Mouse (Mus musculus): ENCODE data around the gene Pwwp2b.

Gene Pwwp2b

GRCm38 (mm10) chr7:139265634-139266033, 17.4 kb downstream of the Pwwp2b start:
- Histone ChIP-seq H3K27me3 (ENCODE audit: control insufficient read depth, insufficient read depth, low read length, poor library complexity, severe bottlenecking) (no peaks in the 10 kb centered on the region), H3K36me3 (ENCODE audit: control insufficient read depth, insufficient read depth, low read length, poor library complexity, severe bottlenecking) (no peaks in the 10 kb centered on the region)
- no peak for DNase-seq (ENCODE audit: low read depth, low spot score)

GRCm38 (mm10) chr7:139266431-139266830, 18.1 kb downstream of the Pwwp2b start:
- DNase-seq (ENCODE audit: low read depth, low spot score): no peak
- Histone ChIP-seq H3K36me3 (ENCODE audit: control insufficient read depth, insufficient read depth, low read length, poor library complexity, severe bottlenecking) (no peaks in the 10 kb centered on the region), H3K27me3 (ENCODE audit: control insufficient read depth, insufficient read depth, low read length, poor library complexity, severe bottlenecking) (no peaks in the 10 kb centered on the region)

- Histone ChIP-seq H3K27me3 (ENCODE audit: control insufficient read depth, insufficient read depth, low read length, poor library complexity, severe bottlenecking) (no peaks in the 10 kb centered on the region), H3K36me3 (ENCODE audit: control insufficient read depth, insufficient read depth, low read length, poor library complexity, severe bottlenecking) (no peaks in the 10 kb centered on the region)
- DNase-seq (ENCODE audit: low read depth, low spot score): no peak
Measured at GRCm38 (mm10) chr7:139266886-139267870, 18.9 kb downstream of the Pwwp2b start.

- Histone ChIP-seq H3K36me3 (ENCODE audit: control insufficient read depth, insufficient read depth, low read length, poor library complexity, severe bottlenecking) (no peaks in the 10 kb centered on the region), H3K27me3 (ENCODE audit: control insufficient read depth, insufficient read depth, low read length, poor library complexity, severe bottlenecking) (no peaks in the 10 kb centered on the region)
- no peak for DNase-seq (ENCODE audit: low read depth, low spot score)
Measured at GRCm38 (mm10) chr7:139270738-139271137, 22.5 kb downstream of the Pwwp2b start.

GRCm38 (mm10) chr7:139271871-139272270, 23.6 kb downstream of the Pwwp2b start:
- Histone ChIP-seq H3K27me3 (ENCODE audit: control insufficient read depth, insufficient read depth, low read length, poor library complexity, severe bottlenecking) (no peaks in the 10 kb centered on the region), H3K36me3 (ENCODE audit: control insufficient read depth, insufficient read depth, low read length, poor library complexity, severe bottlenecking) (no peaks in the 10 kb centered on the region)
- DNase-seq (ENCODE audit: low read depth, low spot score): no peak

GRCm38 (mm10) chr7:139272639-139273396, 24.5 kb downstream of the Pwwp2b start:
- DNase-seq (ENCODE audit: low read depth, low spot score): no peak
- H3K36me3 ChIP-seq (ENCODE audit: control insufficient read depth, insufficient read depth, low read length, poor library complexity, severe bottlenecking): no peaks in the 10 kb centered on the region
- no peaks in the 10 kb centered on the region for H3K27me3 ChIP-seq (ENCODE audit: control insufficient read depth, insufficient read depth, low read length, poor library complexity, severe bottlenecking)

GRCm38 (mm10) chr7:139273397-139273719, 25.1 kb downstream of the Pwwp2b start:
- Histone ChIP-seq H3K36me3 (ENCODE audit: control insufficient read depth, insufficient read depth, low read length, poor library complexity, severe bottlenecking) (no peaks in the 10 kb centered on the region), H3K27me3 (ENCODE audit: control insufficient read depth, insufficient read depth, low read length, poor library complexity, severe bottlenecking) (no peaks in the 10 kb centered on the region)
- DNase-seq (ENCODE audit: low read depth, low spot score): no peak

- DNase-seq (ENCODE audit: low read depth, low spot score): no peak
- H3K36me3 ChIP-seq (ENCODE audit: control insufficient read depth, insufficient read depth, low read length, poor library complexity, severe bottlenecking): no peaks in the 10 kb centered on the region
- H3K27me3 ChIP-seq (ENCODE audit: control insufficient read depth, insufficient read depth, low read length, poor library complexity, severe bottlenecking): no peaks in the 10 kb centered on the region
Measured at GRCm38 (mm10) chr7:139275586-139275985, 27.3 kb downstream of the Pwwp2b start.

- H3K27me3 ChIP-seq (ENCODE audit: control insufficient read depth, insufficient read depth, low read length, poor library complexity, severe bottlenecking): no peaks in the 10 kb centered on the region
- no peak for DNase-seq (ENCODE audit: low read depth, low spot score)
Measured at GRCm38 (mm10) chr7:139276150-139276549, 27.9 kb downstream of the Pwwp2b start.

GRCm38 (mm10) chr7:139277536-139277935, 29.3 kb downstream of the Pwwp2b start:
- DNase-seq (ENCODE audit: low read depth, low spot score): no peak
- Histone ChIP-seq H3K27me3 (ENCODE audit: control insufficient read depth, insufficient read depth, low read length, poor library complexity, severe bottlenecking) (no peaks in the 10 kb centered on the region), H3K36me3 (ENCODE audit: control insufficient read depth, insufficient read depth, low read length, poor library complexity, severe bottlenecking) (no peaks in the 10 kb centered on the region)

More at GRCm38 (mm10) chr7:139276150-139276549, 27.9 kb downstream of the Pwwp2b start:
- no peaks in the 10 kb centered on the region for H3K36me3 ChIP-seq (ENCODE audit: control insufficient read depth, insufficient read depth, low read length, poor library complexity, severe bottlenecking)

- no peaks in the 10 kb centered on the region for H3K36me3 ChIP-seq (ENCODE audit: control insufficient read depth, insufficient read depth, low read length, poor library complexity, severe bottlenecking)
- no peaks in the 10 kb centered on the region for H3K27me3 ChIP-seq (ENCODE audit: control insufficient read depth, insufficient read depth, low read length, poor library complexity, severe bottlenecking)
- no peak for DNase-seq (ENCODE audit: low read depth, low spot score)
Measured at GRCm38 (mm10) chr7:139279571-139279970, 31.3 kb downstream of the Pwwp2b start.

- H3K27me3 ChIP-seq (ENCODE audit: control insufficient read depth, insufficient read depth, low read length, poor library complexity, severe bottlenecking): no peaks in the 10 kb centered on the region
- H3K36me3 ChIP-seq (ENCODE audit: control insufficient read depth, insufficient read depth, low read length, poor library complexity, severe bottlenecking): no peaks in the 10 kb centered on the region
- DNase-seq (ENCODE audit: low read depth, low spot score): no peak
Measured at GRCm38 (mm10) chr7:139280044-139280443, 31.8 kb downstream of the Pwwp2b start.

- Histone ChIP-seq H3K36me3 (ENCODE audit: control insufficient read depth, insufficient read depth, low read length, poor library complexity, severe bottlenecking) (no peaks in the 10 kb centered on the region), H3K27me3 (ENCODE audit: control insufficient read depth, insufficient read depth, low read length, poor library complexity, severe bottlenecking) (no peaks in the 10 kb centered on the region)
- DNase-seq (ENCODE audit: low read depth, low spot score): no peak
Measured at GRCm38 (mm10) chr7:139281195-139281594, 32.9 kb downstream of the Pwwp2b start.

- DNase-seq (ENCODE audit: low read depth, low spot score): no peak
- no peaks in the 10 kb centered on the region for H3K27me3 ChIP-seq (ENCODE audit: control insufficient read depth, insufficient read depth, low read length, poor library complexity, severe bottlenecking)
- no peaks in the 10 kb centered on the region for H3K36me3 ChIP-seq (ENCODE audit: control insufficient read depth, insufficient read depth, low read length, poor library complexity, severe bottlenecking)
Measured at GRCm38 (mm10) chr7:139282037-139282436, 33.8 kb downstream of the Pwwp2b start.

- Histone ChIP-seq H3K27me3 (ENCODE audit: control insufficient read depth, insufficient read depth, low read length, poor library complexity, severe bottlenecking) (no peaks in the 10 kb centered on the region), H3K36me3 (ENCODE audit: control insufficient read depth, insufficient read depth, low read length, poor library complexity, severe bottlenecking) (no peaks in the 10 kb centered on the region)
Measured at GRCm38 (mm10) chr7:139285295-139285943, 37.1 kb downstream of the Pwwp2b start.

More at GRCm38 (mm10) chr7:139285295-139285943, 37.1 kb downstream of the Pwwp2b start:
- DNase-seq (ENCODE audit: low read depth, low spot score): no peak
